Mouse (Mus musculus) limb, embryonic 14.5 days (tissue): ENCODE measurements at regions not wholly inside any gene's neighbourhood (a gene's known extent, or its start where the extent isn't known, plus 50 kb on each side); places are given as distances from the start of the nearest gene placed in this dataset.

ENCODE experiments used
- ATAC-seq: fragments of 200-750 bp; cut with Nextera tagmentation; 2 replicates; pipeline ENCODE4 v1.8.0; 2017; ENCODE audit warnings: low read depth, moderate number of reproducible peaks, moderate TSS enrichment; ENCODE audit not compliant: low FRiP score
- DNase-seq: peaks from one replicate; pipeline ENCODE4 v3.0.0-alpha.2; 2015; ENCODE audit warnings: low spot score
- H3K27ac ChIP-seq: fragments of 300-500 bp; sonication (generic); replicated peaks from 2 replicates; pipeline ENCODE4 v1.5.1; 2014; ENCODE audit warnings: low read depth, mild to moderate bottlenecking, low read length, moderate library complexity, mixed read lengths
- H3K27me3 ChIP-seq: fragments of 300-500 bp; sonication (generic); 2 replicates; pipeline ENCODE4 v1.6.1; 2014; ENCODE audit warnings: low read length, mixed read lengths; ENCODE audit not compliant: control insufficient read depth, insufficient read depth
- H3K36me3 ChIP-seq: fragments of 300-500 bp; sonication (generic); 2 replicates; pipeline ENCODE4 v1.6.1; 2014; ENCODE audit warnings: mild to moderate bottlenecking, low read length, moderate library complexity, mixed read lengths; ENCODE audit not compliant: control insufficient read depth, insufficient read depth
- H3K4me1 ChIP-seq: fragments of 300-500 bp; sonication (generic); 2 replicates; pipeline ENCODE4 v1.6.1; 2014; ENCODE audit warnings: antibody characterized with exemption, low read length, mixed read lengths; ENCODE audit not compliant: control insufficient read depth, insufficient read depth
- H3K4me2 ChIP-seq: fragments of 300-500 bp; sonication (generic); replicated peaks from 2 replicates; pipeline ENCODE4 v1.6.1; 2014; ENCODE audit warnings: low read depth, mild to moderate bottlenecking, low read length, moderate library complexity; ENCODE audit not compliant: severe bottlenecking
- H3K4me3 ChIP-seq: fragments of 300-500 bp; sonication (generic); replicated peaks from 2 replicates; pipeline ENCODE4 v1.5.1; 2014; ENCODE audit warnings: low read length
- H3K9ac ChIP-seq: fragments of 300-500 bp; sonication (generic); 2 replicates; pipeline ENCODE4 v1.6.1; 2014; ENCODE audit warnings: mild to moderate bottlenecking, low read depth, low read length, moderate library complexity; ENCODE audit not compliant: severe bottlenecking
- H3K9me3 ChIP-seq: fragments of 300-500 bp; sonication (generic); 2 replicates; pipeline ENCODE4 v1.6.1; 2016; ENCODE audit warnings: low read length; ENCODE audit not compliant: control insufficient read depth
- POLR2A ChIP-seq: fragments of 200-500 bp; IDR thresholded peaks from 2 replicates; pipeline ENCODE4 v1.8.0; 2012; ENCODE audit warnings: inconsistent platforms, mild to moderate bottlenecking, moderate library complexity, borderline replicate concordance; ENCODE audit not compliant: insufficient read depth, insufficient read length; ENCODE audit errors: extremely low read depth
- WGBS: fragments of 180-500 bp; shearing (Covaris S2); extraction: QIAGEN DNeasy Blood & Tissue Kit; methylation state at CpG from one replicate; pipeline ENCODE4 v1.1.7; 2014; 5-methylcytosine and 5-hydroxymethylcytosine counted together

DNA sequence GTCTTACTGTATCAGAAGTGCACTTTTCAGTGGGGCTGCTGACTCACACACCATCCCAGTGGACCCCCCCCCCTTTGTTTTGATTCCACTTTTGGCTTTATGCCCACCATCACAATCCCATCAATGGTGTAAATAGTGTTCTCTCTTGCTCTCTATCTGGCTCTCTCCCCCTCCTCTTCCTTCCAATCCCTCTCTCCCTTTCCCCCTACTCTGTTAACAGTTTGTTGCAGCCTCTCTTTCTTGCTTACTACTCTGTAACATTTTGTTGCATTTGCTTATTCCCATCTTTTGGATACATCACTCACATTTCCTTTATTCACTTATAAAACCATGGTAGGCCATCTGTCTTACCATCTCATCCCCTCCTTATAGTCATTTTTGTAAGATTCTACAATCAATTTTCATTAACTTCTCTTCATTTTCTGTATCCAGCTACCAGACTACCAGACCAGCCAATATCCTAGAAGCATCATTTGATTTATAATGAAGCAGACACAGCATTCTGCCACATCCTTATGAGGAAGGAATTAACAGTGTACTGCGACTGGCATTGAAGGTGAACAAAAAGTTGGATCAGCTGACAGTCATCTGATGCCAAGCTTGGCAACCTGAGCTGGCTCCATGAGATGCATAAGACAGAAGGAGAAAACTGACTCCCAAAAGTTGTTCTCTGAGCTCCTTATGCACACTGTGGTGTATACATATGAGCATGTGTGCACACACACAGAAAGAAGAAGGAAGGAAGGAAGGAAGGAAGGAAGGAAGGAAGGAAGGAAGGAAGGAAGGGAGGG is 181.5 kb upstream of the Plcz1 start:
- no peak for ATAC-seq
- WGBS: 68% methylated on average over 1 of the region's 1 CpGs

GRCm38 (mm10) chr6:140221653-140222272 is 180.5 kb upstream of the Plcz1 start:
- no peak overlapping the region for H3K9ac ChIP-seq

More for the DNA sequence above, 181.5 kb upstream of the Plcz1 start:
- H3K27ac ChIP-seq: no peak overlapping the region
- no peak for DNase-seq
- H3K27me3 ChIP-seq: no peaks in the 10 kb centered on the region
- no peaks in the 10 kb centered on the region for H3K9me3 ChIP-seq
- no peaks in the 10 kb centered on the region for H3K4me1 ChIP-seq
- no peak overlapping the region for H3K9ac ChIP-seq
- H3K36me3 ChIP-seq: no peaks in the 10 kb centered on the region
- no peak overlapping the region for H3K4me3 ChIP-seq
- H3K4me2 ChIP-seq: no peak overlapping the region
- TF ChIP-seq POLR2A: no peak

GRCm38 (mm10) chr6:140218789-140219188 is 177.5 kb upstream of the Plcz1 start:
- ATAC-seq (no peak; the same call in 1 of the 2 replicates), DNase-seq (no peak)
- no peaks in the 10 kb centered on the region for H3K27me3 ChIP-seq
- H3K4me3 ChIP-seq: no peak overlapping the region
- H3K9me3 ChIP-seq: no peaks in the 10 kb centered on the region
- no peak overlapping the region for H3K9ac ChIP-seq
- H3K36me3 ChIP-seq: no peaks in the 10 kb centered on the region
- H3K4me2 ChIP-seq: no peak overlapping the region
- H3K27ac ChIP-seq: no peak overlapping the region
- WGBS: 82% methylated on average over 10 of the region's 10 CpGs
- no peaks in the 10 kb centered on the region for H3K4me1 ChIP-seq
- TF ChIP-seq POLR2A: no peak

More at GRCm38 (mm10) chr6:140221653-140222272, 180.5 kb upstream of the Plcz1 start:
- Histone ChIP-seq H3K4me2 (no peak overlapping the region), H3K36me3 (no peaks in the 10 kb centered on the region), H3K27me3 (no peaks in the 10 kb centered on the region), H3K9me3 (no peaks in the 10 kb centered on the region), H3K27ac (no peak overlapping the region), H3K4me3 (no peak overlapping the region), H3K4me1 (no peaks in the 10 kb centered on the region)
- DNase-seq (no peak), ATAC-seq (no peak)
- WGBS: 56% methylated on average over 5 of the region's 5 CpGs
- no peak for TF ChIP-seq POLR2A

DNA sequence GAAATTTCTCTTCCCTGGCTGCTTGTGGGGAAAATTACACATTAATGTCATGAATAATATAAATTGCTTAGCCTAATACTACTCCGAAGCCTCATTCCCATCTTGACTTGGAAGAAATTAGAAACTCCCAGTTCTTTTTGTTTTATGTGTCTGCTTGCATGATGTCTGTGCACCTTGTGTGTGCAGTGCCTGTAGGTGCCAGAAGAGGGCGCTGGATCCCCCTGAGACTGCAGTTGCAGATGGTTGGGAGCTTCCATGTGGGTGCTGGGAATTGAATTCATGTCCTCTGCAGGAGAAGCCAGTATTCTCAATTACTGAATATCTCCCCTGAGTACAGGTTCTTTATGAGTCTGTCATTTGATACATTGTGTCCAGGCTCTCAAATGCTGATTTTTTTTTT is 171.1 kb upstream of the Plcz1 start:
- TF ChIP-seq POLR2A: no peak

GRCm38 (mm10) chr6:140210141-140210540 is 168.9 kb upstream of the Plcz1 start:
- H3K36me3 ChIP-seq: no peaks in the 10 kb centered on the region
- ATAC-seq (no peak), DNase-seq (no peak)
- no peak overlapping the region for H3K4me3 ChIP-seq
- H3K27me3 ChIP-seq: no peaks in the 10 kb centered on the region
- no peak for TF ChIP-seq POLR2A
- no peaks in the 10 kb centered on the region for H3K4me1 ChIP-seq
- H3K4me2 ChIP-seq: no peak overlapping the region
- no peak overlapping the region for H3K9ac ChIP-seq
- no peak overlapping the region for H3K27ac ChIP-seq
- WGBS: 88% methylated on average over 6 of the region's 6 CpGs
- peaks cover 6% of the 10 kb centered on the region; the same call in 1 of the 2 replicates for H3K9me3 ChIP-seq

More for the DNA sequence above, 171.1 kb upstream of the Plcz1 start:
- no peaks in the 10 kb centered on the region for H3K4me1 ChIP-seq
- H3K9me3 ChIP-seq: peaks cover 4% of the 10 kb centered on the region; the same call in 1 of the 2 replicates
- DNase-seq (no peak), ATAC-seq (no peak)
- no peak overlapping the region for H3K9ac ChIP-seq
- H3K27ac ChIP-seq: no peak overlapping the region
- no peak overlapping the region for H3K4me3 ChIP-seq
- no peak overlapping the region for H3K4me2 ChIP-seq
- no peaks in the 10 kb centered on the region for H3K36me3 ChIP-seq
- H3K27me3 ChIP-seq: no peaks in the 10 kb centered on the region
- 70% methylated on average over 2 of the region's 2 CpGs for WGBS
